Mouse (Mus musculus): ENCODE results near the gene Xpot. TPM values are rescaled to one million over a fixed set of nuclear protein-coding genes. Genes with fewer than 3 reads are reported as not detected.
A peak's percentile ranks its signal among the peaks of the same experiment; 100 is the strongest.

The Xpot gene
- polyA plus RNA-seq (2012; rRNA removed), result 85.9 and 105 TPM in 2 replicates

DNA sequence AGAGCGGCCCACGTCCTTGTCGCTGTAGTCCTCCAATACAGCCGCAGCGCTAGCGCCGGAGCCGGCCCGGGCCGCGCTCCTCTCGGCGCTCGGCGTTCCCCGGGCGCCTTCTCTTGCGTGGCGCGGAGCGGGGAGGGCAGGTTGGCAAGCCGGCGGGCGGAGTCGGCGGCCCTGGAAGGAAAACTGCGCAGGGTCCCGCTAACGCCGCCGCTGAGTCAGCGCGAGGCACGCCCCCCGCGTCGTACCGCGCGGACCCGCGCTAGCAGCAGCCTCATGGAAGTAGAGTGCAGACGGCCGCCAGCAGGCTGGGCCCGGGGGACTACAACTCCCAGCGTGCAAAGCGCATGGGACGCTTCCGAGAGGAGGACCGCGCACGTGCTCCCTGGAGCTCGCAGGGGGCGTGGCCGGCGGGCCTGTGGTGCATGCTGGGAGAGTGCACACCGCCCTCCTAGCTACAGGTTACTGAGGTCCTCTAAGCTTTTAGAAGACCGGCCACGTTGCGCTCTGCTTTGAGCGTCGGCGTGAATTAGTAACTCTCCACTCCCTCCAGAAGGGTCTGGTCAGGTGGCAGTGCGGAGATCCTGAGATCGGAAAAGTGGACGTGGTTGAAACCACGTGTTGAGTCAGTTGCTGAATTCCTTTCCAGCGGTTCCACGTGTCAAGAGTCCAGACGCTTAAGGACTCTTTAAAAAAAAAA lies at the start of gene Xpot:
Gene Xpot, minus strand, starts transcription at position 147 of the 697 bp plus-strand sequence.
- peak; percentile 79 for DNase-seq (ENCODE audit: low read depth)

DNA sequence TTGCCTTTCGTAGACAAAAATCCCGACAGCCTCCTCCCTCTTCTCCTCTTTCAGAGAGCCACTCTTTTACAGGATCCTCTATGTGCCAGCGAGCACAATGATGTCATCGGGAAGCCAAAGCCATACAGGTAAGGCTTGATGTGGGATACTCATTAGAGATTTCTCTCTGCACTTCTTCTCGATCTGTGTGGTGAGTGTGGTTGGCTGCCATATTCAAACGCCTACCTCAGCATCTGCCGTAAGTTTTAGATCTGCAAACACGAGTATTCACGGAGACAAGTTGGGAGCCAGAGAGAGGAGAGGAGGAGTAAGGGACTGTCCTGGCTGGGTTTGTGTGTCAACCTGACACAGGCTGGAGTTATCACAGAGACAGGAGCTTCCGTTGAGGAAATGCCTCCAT lies 43.0 kb upstream of the Xpot start:
- no peak for DNase-seq (ENCODE audit: low read depth)

DNA sequence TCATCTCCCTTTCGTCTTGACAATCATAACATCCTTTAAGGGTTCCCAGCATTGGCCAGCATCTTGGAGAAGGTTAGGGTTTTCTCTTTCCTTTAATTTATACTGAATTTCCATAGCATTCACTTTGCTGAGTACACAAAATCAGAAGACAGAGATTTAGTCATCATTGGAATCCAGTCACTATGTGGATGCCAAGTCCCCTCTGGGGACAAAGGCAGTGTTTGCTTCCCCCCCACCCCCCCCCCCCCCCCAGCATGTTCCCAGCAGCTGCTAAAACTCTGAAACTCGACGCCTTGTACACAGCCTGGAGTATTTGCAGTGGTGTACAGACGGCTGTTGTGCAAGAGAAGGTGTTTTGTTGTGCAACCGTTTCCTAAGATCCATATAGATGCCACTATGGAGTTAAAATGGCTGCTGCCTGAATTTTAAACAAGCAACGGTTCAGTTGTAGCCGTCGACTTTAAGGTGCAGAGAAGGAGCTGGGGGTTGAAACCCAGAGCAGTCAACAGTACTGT lies 39.6 kb upstream of the Xpot start:
- no peak for DNase-seq (ENCODE audit: low read depth)

DNA sequence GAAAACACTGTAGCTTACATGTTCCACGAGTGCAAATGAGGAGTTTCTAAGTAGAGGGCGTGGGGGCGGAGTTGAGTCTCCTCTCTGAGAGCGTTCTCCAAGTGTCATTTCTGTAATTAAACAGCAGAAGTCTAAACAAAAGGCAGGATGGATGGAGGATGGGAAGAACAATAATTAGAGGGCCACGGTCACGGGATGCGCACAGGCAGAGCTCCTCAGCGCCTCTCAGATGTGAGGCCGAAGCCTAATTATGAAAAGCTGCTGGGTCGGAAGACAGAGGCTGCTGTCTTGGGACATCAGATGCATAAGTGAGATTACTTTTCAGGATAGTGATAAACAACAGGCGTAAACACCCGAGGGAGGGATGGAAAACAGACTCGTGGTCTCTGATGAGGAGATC lies 37.5 kb upstream of the Xpot start:
- no peak for DNase-seq (ENCODE audit: low read depth)

DNA sequence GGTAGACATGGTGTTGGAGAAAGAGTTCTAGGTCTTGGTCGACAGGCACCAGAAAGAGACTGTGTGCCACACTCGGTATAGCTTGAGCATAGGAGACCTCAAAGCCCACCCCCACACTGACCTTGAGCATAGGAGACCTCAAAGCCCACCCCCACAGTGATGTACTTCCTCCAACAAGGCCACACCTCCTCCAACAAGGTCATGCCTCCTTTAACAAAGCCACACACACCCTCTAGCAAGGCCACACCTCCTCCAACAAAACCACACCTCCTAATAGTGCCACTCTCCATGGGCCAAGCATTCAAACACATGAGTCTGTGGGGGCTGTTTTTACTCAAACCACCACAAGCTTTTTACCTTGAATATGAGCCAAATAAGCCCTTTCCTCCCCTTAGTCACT lies 36.6 kb upstream of the Xpot start:
- no peak for DNase-seq (ENCODE audit: low read depth)

DNA sequence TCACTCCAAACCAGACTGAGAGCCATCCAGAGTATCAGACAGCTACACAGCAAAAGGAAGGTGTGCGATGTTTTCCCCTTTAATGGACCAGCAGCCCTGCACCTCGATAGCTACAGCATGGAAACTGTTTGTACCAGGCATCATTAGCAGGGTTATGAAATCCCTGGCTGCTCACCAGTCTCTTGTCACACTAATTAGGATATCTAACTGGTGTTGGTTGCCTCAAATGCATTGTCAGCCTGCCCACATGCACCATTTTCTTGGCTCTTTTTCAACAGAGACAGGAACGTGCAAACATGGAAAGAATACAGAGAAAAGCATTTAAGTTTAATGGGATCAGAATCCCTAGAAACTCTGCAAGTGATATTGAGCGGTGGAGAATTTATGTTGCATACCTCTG lies 29.8 kb upstream of the Xpot start:
- DNase-seq (ENCODE audit: low read depth), result no peak

DNA sequence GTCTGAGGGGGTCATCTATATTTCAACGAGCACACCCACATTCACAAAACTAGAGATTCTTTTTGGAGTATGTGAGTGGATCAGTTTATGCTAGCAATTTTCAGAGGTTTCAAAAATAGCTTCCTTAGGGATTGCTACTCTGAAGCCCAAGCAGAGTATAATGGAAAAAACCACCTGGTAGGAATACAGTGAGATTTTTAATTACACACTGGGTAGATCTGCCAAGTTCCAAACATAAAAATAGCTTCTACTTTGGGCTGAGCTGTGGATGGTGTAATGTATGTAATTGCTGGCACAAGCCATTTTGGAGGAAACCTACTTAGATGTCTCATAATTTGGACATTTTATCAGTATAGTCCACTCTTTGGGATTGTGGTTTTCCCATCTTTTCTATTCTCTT lies 26.9 kb upstream of the Xpot start:
- no peak for DNase-seq (ENCODE audit: low read depth)

DNA sequence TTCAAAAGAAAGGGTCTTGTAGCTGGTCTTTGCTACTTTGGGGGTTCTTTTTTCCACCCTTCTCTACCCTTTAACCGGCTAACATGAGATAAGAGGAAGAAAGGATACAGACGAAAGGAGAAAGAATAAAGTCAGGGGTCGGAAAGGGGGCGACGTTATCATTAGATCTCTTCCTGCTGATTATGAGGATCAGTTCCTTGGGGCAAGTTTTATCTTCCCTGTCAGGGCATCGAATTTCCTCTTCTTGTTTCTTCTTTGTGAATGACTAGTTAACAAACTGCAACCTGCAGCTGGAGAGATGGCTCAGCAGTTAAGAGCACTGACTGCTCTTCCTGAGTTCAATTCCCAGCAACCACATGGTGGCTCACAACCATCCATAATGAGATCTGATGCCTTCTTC lies 20.2 kb upstream of the Xpot start:
- no peak for DNase-seq (ENCODE audit: low read depth)

DNA sequence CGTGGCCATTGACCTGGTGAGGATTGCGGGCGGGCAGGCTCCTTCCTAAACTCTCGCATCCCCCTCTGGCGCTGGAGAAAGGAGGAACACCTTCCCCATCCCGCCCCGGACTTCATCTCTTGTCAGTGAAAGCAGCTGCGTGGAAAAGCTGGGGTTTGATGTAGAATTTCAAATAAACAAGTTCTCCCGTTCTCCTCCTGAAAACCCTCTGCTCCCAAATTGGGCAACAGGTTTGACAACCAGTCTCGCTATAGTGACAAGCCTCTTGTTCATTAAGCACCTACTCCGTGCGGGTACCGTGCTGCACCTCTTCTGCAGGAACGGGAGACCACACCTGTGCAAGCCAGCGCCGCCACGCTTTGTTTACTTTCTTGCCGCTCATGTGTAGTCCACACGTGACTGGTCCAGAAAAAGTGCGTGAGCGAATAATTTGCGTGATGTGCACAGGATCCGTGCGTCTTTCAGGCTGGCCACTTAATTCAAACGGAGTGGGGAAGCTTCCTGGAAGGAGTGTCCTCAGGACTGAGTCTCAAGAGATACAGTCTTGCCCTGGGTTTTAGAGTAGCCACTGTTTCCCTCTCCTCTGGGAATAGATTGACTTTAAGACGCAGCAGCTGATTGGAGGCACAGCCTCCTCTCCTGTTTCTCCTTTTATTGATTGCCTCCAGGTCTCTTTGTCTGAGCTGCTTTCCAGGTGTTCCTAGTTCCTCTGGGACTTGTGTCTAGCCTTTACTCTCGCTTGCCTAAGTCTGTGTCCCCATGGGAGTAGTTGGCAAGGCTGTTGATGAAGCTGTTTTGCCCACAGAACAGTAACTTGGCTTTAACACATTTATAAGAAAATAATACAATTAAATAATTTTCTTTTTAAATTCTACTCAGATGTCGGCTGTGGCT lies 16.2 kb upstream of the Xpot start:
- DNase-seq (ENCODE audit: low read depth), result no peak

DNA sequence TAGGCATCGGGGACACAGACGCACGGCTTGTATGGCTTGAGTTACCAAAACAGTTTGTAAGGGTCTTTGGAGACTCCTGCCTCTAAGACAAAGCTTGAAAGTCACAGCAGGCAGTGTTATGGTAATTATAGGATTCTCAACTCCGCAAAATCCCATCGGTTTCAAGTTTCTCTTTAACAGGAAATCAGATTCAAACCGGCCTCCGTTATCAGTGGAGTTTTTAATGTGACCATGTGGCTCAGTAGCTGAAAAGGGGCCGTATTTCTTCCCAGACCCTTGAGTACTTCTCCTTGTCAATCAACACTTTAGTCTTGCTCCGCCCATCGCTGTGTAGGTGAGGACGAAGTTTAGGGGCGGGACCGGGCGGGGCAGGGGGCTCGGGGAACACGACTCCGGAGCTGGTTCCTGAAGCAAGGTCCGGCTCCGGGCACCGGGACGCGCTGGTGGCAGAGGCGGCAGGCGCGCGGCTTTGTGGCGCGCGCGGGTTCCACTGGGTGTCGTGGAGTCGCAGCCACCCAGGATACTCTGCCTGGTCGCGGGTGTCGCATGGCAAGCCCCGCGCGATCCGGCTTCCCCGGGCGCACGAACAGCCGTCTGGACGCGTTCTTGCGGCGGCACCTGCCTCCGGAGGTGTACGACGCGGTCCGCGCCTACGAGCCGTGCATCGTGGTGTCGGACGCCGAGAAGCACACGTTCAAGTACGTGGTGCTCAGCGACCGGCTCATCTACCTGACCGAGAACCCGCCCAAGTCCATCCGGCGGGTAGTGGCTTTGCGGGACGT lies 15.3 kb upstream of the Xpot start, which contains the start of gene D930020B18Rik:
Gene D930020B18Rik, plus strand, starts transcription at position 317 of the 782 bp plus-strand sequence.
- DNase-seq (ENCODE audit: low read depth), result no peak

DNA sequence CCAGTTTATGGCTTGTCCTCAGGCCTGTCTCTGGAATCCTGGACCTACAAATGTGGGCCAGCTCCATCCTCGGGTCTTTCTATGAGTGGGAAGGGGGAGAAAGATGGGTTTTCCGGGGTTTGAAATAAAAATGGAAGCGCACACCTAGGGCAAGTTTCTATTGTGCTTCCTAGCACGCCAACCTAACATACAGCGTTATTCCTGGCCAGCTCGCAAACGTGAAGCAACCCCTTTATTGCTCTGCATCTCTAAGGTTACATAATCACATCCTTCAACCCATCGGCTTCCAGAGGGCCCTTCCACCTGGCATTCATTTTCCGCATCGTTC lies 14.8 kb upstream of the Xpot start:
- DNase-seq (ENCODE audit: low read depth), result no peak

DNA sequence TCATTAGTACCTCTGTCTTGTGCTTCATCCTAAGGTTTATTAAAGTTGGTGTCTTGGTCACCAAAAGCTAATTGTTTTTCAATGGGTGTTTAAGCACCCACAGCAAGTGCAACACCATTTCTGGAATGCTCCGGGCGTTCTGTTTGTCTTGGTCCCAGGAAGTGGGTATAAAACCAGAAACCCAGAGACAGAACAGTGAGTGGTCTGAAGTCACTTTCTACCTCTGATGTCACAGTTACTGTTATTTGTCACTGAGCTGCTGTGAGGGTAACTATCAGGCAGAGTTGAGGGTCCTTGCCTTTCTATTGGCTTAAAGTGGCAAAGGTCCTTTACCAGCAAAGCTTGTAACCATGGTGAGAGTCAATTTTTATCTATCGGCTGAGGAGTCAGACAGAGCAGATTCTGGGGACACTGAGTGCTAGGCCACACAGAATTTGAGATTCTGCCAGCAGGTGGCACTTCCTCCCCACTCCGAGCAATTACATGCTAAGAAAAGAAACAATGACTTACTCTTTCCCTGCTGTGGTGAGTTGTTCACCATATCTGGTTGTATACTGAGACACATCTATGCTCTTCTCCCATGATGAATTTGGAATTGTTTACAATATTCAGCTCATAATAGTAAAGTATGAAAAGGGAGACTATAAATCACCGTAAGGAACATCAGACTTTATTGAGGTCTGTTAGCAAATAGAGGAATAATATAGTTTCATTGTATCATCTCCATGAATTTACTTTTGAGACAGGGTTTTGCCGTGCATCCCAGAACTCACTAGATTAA lies 14.2 kb upstream of the Xpot start:
- DNase-seq (ENCODE audit: low read depth), result no peak

DNA sequence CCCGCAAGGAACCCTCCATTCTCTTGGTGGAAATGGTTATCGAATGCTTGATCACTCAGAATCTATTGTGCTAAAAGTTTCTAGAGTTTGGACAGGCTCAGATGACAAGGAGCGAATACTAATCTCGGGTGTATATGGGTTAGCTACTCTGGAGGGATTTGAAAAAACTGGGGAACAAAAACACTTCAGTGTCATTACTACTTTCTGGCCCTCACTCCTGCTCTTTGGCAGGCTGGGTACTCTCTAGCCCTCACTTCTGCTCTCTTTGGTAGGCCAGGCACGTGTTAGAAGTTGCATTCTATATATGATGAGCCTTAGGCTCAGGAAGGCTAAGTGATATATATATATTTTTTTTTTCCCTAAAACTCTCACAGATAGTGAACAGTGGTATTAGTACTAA lies 13.4 kb upstream of the Xpot start:
- no peak for DNase-seq (ENCODE audit: low read depth)

DNA sequence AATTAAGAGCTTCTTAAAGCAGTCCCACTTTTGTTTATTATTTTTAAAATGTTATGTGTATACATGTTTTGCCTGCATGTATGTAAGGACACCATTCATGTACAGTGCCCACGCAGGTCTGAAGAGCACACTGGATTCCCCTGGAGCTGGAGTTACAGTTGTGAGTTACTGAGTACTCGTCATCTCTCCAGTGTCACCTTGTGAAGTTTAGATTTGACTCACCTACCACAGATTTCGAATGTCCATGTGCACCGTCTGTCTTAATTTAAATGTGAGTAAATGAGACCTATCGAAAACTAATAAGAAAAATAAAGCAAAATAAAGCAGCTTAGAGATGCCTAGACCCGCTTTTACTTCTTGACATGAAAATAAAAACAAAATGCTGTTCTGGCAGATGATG lies 10.1 kb upstream of the Xpot start:
- DNase-seq (ENCODE audit: low read depth), result no peak

DNA sequence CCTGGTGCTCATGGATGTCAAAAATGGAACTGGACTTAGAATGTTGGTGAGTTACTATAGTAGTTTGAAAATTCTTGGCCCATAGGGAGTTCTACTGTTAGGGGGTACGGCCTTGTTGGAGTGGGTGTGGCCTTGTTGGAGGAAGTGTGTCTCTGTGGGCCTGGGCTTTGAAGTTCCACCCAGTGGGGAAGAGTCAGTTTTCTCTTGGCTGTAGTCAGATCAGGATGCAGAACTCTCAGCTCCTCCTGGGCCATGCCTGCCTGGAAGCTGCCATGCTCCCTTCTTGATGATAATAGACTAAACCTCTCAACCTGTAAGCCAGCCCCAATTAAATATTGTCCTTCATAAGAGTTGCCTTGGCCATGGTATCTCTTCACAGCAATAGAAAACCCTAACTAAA lies 8.0 kb upstream of the Xpot start:
- no peak for DNase-seq (ENCODE audit: low read depth)

DNA sequence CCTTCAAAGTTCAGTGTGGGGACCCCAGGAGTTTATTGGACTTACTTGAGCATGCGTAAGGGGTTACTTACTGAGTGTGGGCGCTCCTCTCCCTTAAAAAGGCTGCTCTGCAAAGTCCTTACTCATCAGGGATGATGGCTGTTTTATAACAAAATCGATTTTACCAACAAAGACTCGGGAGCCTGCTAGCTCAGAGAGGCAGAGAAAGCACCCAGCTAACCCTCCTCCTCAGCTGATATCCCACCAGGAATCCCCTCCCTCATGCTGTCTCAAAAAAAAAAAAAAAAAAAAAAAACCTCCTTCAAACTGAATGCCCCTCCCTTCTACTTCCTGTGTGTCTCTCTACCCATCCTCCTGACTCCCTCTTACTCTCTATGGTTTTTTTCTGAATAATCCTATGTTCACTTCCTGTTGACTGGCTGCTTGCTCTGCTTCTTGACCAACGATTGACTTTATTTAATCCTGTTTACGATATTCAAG lies 2.5 kb upstream of the Xpot start:
- no peak for DNase-seq (ENCODE audit: low read depth)

DNA sequence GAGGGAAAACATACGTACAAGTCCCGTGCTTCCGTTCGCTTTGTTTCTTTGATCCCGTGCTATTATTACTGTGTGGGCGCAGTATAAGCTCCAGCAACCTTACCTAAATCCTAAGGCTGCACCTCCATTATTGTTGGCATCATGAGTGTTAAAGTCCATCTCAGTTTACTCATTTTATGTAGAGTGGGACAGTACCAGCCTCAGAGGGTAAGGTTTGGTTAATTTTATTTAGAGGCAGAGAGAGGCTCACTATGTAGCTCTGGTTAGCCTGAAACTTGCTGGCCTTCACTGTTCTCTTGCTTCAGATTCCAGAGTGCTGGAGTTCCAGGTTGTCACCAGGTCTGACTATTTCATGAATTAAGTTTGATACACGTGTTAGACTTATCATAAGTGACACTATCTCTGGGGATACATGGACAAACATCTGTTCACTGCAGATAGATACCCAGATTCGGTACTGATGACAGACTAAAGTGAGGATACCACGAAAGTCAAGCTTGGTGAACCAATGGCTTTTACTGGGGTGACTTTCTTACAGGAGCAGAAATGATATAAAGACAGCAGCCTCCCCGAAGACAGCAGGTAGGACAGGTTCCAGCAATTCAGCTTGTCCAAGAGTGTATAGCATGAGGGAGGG lies 1.2 kb upstream of the Xpot start:
- DNase-seq (ENCODE audit: low read depth), result no peak

DNA sequence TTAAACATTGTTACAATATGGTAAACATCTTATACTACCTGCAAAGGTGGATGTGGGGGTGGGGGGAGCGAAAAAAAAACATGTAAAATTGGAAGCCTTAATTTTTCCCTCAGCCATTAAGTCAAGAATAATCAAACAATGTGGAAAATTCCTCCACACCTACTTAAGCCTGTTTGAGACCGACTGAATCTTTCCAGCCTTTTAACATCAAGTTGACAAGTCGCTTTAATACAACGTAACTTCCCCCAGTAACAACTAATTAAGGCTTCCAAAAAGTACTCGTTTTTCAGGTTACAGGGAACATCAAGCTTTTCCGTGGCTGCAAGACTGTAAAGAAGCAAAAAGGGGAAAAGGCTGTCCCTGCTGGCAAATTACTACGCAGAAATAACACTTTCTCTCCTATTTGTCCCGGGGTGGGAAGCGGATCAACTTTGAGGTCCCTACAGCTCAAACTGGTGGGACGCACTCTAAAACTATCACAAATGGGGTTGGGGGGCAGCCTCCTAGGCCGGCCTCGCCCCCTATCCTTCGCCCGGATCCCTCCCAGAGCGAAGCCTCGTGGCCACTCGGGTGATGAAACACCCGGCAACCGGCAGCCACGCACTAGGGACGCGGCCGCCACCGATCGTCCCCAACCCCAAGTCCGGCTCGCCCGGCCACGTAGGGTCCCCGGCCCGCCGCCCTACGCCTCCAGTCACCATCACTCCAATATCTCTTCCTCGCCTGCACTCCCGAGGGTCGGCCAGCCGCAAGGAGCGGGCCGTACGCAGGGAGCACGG lies 536 bp downstream of the Xpot start:
- DNase-seq (ENCODE audit: low read depth), result no peak

DNA sequence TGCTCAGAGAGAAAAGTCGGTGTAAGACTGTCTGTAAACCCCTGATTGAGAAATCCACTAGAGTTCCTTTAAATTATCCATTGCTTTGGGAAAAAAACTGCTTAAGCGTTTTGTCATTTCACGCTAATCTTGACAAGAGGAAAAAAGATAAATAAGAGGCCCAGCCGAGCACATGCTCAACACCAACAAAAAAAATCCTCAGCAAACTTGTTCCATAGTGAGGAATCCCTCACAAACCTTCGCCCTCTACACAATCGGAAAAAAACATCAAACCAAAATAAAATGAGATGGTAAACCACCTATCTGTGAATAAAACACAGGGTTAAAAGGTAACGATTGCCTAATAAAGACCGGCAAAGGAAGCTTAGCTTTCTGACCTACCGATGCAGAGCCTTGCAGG lies 1.1 kb downstream of the Xpot start:
- no peak for DNase-seq (ENCODE audit: low read depth)

DNA sequence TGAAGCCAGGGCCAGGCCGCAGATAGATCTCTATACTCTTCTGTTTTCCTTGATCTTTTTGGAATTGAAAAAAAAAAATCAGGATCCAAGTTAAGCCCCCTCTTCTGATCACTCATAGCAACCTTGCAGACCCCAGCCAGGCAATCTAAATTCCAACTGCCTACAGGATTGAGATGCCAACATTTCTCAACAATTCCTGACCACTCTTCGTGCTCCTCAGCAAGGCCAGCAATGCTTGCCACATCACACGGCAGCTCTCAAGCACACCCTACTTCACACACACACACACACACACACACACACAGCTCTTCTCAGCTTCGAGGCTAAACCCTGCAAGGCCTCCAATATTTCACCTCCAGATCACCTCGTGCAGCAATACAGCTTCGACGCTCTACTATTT lies 2.5 kb downstream of the Xpot start:
- no peak for DNase-seq (ENCODE audit: low read depth)
